Mouse (Mus musculus): ENCODE measurements at regions not wholly inside any gene's neighbourhood (a gene's known extent, or its start where the extent isn't known, plus 50 kb on each side); places are given as distances from the start of the nearest gene placed in this dataset.

DNA sequence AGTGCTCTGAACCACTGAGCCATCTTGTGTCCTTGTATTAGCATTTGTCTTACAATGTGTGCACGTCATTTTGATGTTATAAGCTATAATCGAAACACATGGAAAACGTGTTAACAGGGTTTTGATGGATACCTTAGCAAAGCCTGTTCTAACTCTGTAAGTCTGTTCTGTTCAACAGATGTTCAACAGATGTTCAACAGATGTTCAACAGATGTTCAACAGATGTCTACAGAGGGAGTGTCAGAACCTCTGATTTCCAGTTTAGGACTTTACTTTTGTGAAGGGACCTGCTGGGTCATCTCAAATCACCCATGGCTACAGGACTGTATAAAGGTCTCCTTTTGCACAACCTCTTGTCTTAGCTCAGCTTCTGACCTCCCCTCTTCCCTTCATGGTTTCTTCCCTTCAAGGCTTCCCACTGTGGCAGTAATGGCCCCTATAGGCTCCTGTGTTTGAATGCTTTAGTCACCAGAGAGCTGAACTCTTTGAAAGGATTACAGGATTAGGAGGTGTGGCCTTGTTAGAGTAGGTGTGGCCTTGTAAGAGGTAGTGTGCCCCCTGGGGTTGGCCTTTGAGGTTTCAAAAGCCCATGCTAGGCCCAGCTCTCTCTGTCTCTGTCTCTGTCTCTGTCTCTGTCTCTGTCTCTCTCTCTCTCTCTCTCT, 66.8 kb upstream of the Lsm14a start:
- TF ChIP-seq POLR2A (IDR thresholded peaks at IDR 0.05; ENCODE audit: borderline replicate concordance, control insufficient read depth, low read depth, low read length): no peak
- TF ChIP-seq CTCF (IDR thresholded peaks at IDR 0.05; ENCODE audit: control insufficient read depth, insufficient read depth, low read length): no peak

All from bone marrow, adult 2 months (tissue).